Mouse (Mus musculus): ENCODE results near the gene Pax4. TPM values are rescaled to one million over a fixed set of nuclear protein-coding genes. Genes with fewer than 3 reads are reported as not detected.

Pax4 gene
- total RNA-seq, 2 experiments from 2014 or later: not detected

GRCm38 (mm10) chr6:28450977-28451376, 1.8 kb upstream of the Pax4 start:
- ATAC-seq (replicated peaks; ENCODE audit: low FRiP score, poor library complexity, severe bottlenecking): no peak

- ATAC-seq (replicated peaks; ENCODE audit: low FRiP score, poor library complexity, severe bottlenecking): no peak
Observed at GRCm38 (mm10) chr6:28450481-28450880, 1.3 kb upstream of the Pax4 start.

GRCm38 (mm10) chr6:28447937-28448336, 1.2 kb downstream of the Pax4 start:
- ATAC-seq (replicated peaks; ENCODE audit: low FRiP score, poor library complexity, severe bottlenecking): no peak

GRCm38 (mm10) chr6:28431538-28431855, 17.7 kb downstream of the Pax4 start:
- ATAC-seq (replicated peaks; ENCODE audit: low FRiP score, poor library complexity, severe bottlenecking): no peak

- ATAC-seq (replicated peaks; ENCODE audit: low FRiP score, poor library complexity, severe bottlenecking): no peak
Observed at GRCm38 (mm10) chr6:28430795-28431537, 18.2 kb downstream of the Pax4 start.

- ATAC-seq (replicated peaks; ENCODE audit: low FRiP score, poor library complexity, severe bottlenecking): no peak
Observed at GRCm38 (mm10) chr6:28429870-28430269, 19.3 kb downstream of the Pax4 start.

- no peak for ATAC-seq (replicated peaks; ENCODE audit: low FRiP score, poor library complexity, severe bottlenecking)
Observed at GRCm38 (mm10) chr6:28428290-28428689, 20.9 kb downstream of the Pax4 start, which contains the start of gene Gcc1. TSS of gene Gcc1 (minus strand) at chr6:28428390.

GRCm38 (mm10) chr6:28427096-28427839, 21.9 kb downstream of the Pax4 start, which contains the start of gene Fscn3:
TSS of gene Fscn3 (plus strand) at chr6:28427789.
- no peak for ATAC-seq (replicated peaks; ENCODE audit: low FRiP score, poor library complexity, severe bottlenecking)

GRCm38 (mm10) chr6:28425019-28425418, 24.1 kb downstream of the Pax4 start:
- ATAC-seq (replicated peaks; ENCODE audit: low FRiP score, poor library complexity, severe bottlenecking): no peak

GRCm38 (mm10) chr6:28423767-28424695, 25.1 kb downstream of the Pax4 start:
- peak; percentile 64 for ATAC-seq (replicated peaks; ENCODE audit: low FRiP score, poor library complexity, severe bottlenecking)

GRCm38 (mm10) chr6:28423313-28423712, 25.8 kb downstream of the Pax4 start, which contains the start of gene Arf5:
TSS of gene Arf5 (plus strand) at chr6:28423560.
- ATAC-seq (replicated peaks; ENCODE audit: low FRiP score, poor library complexity, severe bottlenecking): peak; percentile 41

GRCm38 (mm10) chr6:28422651-28423290, 26.4 kb downstream of the Pax4 start:
- no peak for ATAC-seq (replicated peaks; ENCODE audit: low FRiP score, poor library complexity, severe bottlenecking)

- ATAC-seq (replicated peaks; ENCODE audit: low FRiP score, poor library complexity, severe bottlenecking): peak; percentile 79
Observed at GRCm38 (mm10) chr6:28421469-28422000, 27.6 kb downstream of the Pax4 start.

GRCm38 (mm10) chr6:28420865-28421264, 28.3 kb downstream of the Pax4 start:
- no peak for ATAC-seq (replicated peaks; ENCODE audit: low FRiP score, poor library complexity, severe bottlenecking)

GRCm38 (mm10) chr6:28420361-28420760, 28.8 kb downstream of the Pax4 start:
- no peak for ATAC-seq (replicated peaks; ENCODE audit: low FRiP score, poor library complexity, severe bottlenecking)

GRCm38 (mm10) chr6:28419673-28420072, 29.5 kb downstream of the Pax4 start:
- ATAC-seq (replicated peaks; ENCODE audit: low FRiP score, poor library complexity, severe bottlenecking): no peak

- no peak for ATAC-seq (replicated peaks; ENCODE audit: low FRiP score, poor library complexity, severe bottlenecking)
Observed at GRCm38 (mm10) chr6:28418449-28418848, 30.7 kb downstream of the Pax4 start.

- ATAC-seq (replicated peaks; ENCODE audit: low FRiP score, poor library complexity, severe bottlenecking): no peak
Observed at GRCm38 (mm10) chr6:28416981-28417380, 32.2 kb downstream of the Pax4 start.

- no peak for ATAC-seq (replicated peaks; ENCODE audit: low FRiP score, poor library complexity, severe bottlenecking)
Observed at GRCm38 (mm10) chr6:28411236-28411635, 37.9 kb downstream of the Pax4 start.

All from erythroblast, adult 5-6 weeks (primary cell).